Mouse (Mus musculus) limb, embryonic 15.5 days (tissue): ENCODE measurements around the gene Gm13306. TPM values are rescaled to one million over a fixed set of nuclear protein-coding genes. Genes with fewer than 3 reads are reported as not detected.
"Not testable (repeated sequence)": the region's sequence is repeated elsewhere in the genome, so short reads cannot be mapped to it uniquely, and the experiment has no call there.

Experiments used
- ATAC-seq: fragments of 200-750 bp; cut with Nextera tagmentation; 2 replicates; pipeline ENCODE4 v1.8.0; 2017; ENCODE audit warnings: low read depth, moderate TSS enrichment; ENCODE audit not compliant: insufficient number of reproducible peaks, low FRiP score, low TSS enrichment
- H3K27ac ChIP-seq: fragments of 300-500 bp; sonication (generic); 2 replicates; pipeline ENCODE4 v1.5.1; 2015; ENCODE audit warnings: moderate library complexity, mild to moderate bottlenecking, inconsistent platforms
- H3K27me3 ChIP-seq: fragments of 300-500 bp; sonication (generic); 2 replicates; pipeline ENCODE4 v1.6.1; 2015; ENCODE audit warnings: inconsistent platforms
- H3K36me3 ChIP-seq: fragments of 300-500 bp; sonication (generic); 2 replicates; pipeline ENCODE4 v1.6.1; 2015; ENCODE audit warnings: inconsistent platforms
- H3K4me1 ChIP-seq: fragments of 300-500 bp; sonication (generic); 2 replicates; pipeline ENCODE4 v1.6.1; 2015; ENCODE audit warnings: inconsistent platforms
- H3K4me2 ChIP-seq: fragments of 300-500 bp; sonication (generic); 2 replicates; pipeline ENCODE4 v1.6.1; 2015; ENCODE audit warnings: mild to moderate bottlenecking, inconsistent platforms
- H3K4me3 ChIP-seq: fragments of 300-500 bp; sonication (generic); 2 replicates; pipeline ENCODE4 v1.5.1; 2015; ENCODE audit warnings: mild to moderate bottlenecking, inconsistent platforms
- H3K9ac ChIP-seq: fragments of 300-500 bp; sonication (generic); 2 replicates; pipeline ENCODE4 v1.6.1; 2015; ENCODE audit warnings: inconsistent platforms
- H3K9me3 ChIP-seq: fragments of 300-500 bp; sonication (generic); 2 replicates; pipeline ENCODE4 v1.6.1; 2016; ENCODE audit warnings: inconsistent platforms
- WGBS: fragments of 180-500 bp; shearing (Covaris S2); methylation state at CpG from one replicate; pipeline ENCODE4 v1.1.7; 2015; 5-methylcytosine and 5-hydroxymethylcytosine counted together
- polyA plus RNA-seq: library from polyadenylated mRNA; unstranded; fragments of >200 nt; fragmentation: Nextera tagmentation; extraction: Ambion mirVana; gene quantifications from 2 replicates; pipeline ENCODE4 v1.2.1, GENCODE M21; 2015

The Gm13306 gene
- polyA plus RNA-seq: not detected in 2 replicates

GRCm38 (mm10) chr4:42153136-42153535, at the start of gene Gm13306:
TSS of gene Gm13306 (plus strand) at chr4:42153436.
- not testable (repeated sequence) for H3K27ac ChIP-seq, H3K4me2 ChIP-seq, H3K4me1 ChIP-seq, ATAC-seq, H3K9me3 ChIP-seq, H3K27me3 ChIP-seq, H3K36me3 ChIP-seq, H3K4me3 ChIP-seq, H3K9ac ChIP-seq
- WGBS: no CpG with 5 or more reads among the region's 9 CpGs

- H3K27me3 ChIP-seq, ATAC-seq: not testable (repeated sequence)
Observed at GRCm38 (mm10) chr4:42114517-42114916, 38.7 kb upstream of the Gm13306 start, which contains the start of gene Gm13304. TSS of gene Gm13304 (plus strand) at chr4:42114817.

GRCm38 (mm10) chr4:42168503-42168902, 15.3 kb downstream of the Gm13306 start, which contains the start of gene Gm13305:
TSS of gene Gm13305 (minus strand) at chr4:42168603.
- not testable (repeated sequence) for H3K27ac ChIP-seq, H3K4me2 ChIP-seq, H3K9ac ChIP-seq, H3K27me3 ChIP-seq, H3K36me3 ChIP-seq, ATAC-seq, H3K4me3 ChIP-seq, H3K4me1 ChIP-seq, H3K9me3 ChIP-seq
- no CpG with 5 or more reads among the region's 7 CpGs for WGBS

More at GRCm38 (mm10) chr4:42114517-42114916, 38.7 kb upstream of the Gm13306 start, which contains the start of gene Gm13304:
- not testable (repeated sequence) for H3K27ac ChIP-seq, H3K4me1 ChIP-seq, H3K36me3 ChIP-seq, H3K9me3 ChIP-seq, H3K9ac ChIP-seq, H3K4me3 ChIP-seq, H3K4me2 ChIP-seq
- WGBS: no CpG with 5 or more reads among the region's 5 CpGs

GRCm38 (mm10) chr4:42178243-42178642, 25.0 kb downstream of the Gm13306 start:
- not testable (repeated sequence) for H3K9me3 ChIP-seq, H3K36me3 ChIP-seq, H3K4me3 ChIP-seq, H3K4me1 ChIP-seq, H3K4me2 ChIP-seq, H3K9ac ChIP-seq, ATAC-seq, H3K27me3 ChIP-seq, H3K27ac ChIP-seq
- no CpG with 5 or more reads among the region's 4 CpGs for WGBS

- not testable (repeated sequence) for H3K27me3 ChIP-seq, H3K27ac ChIP-seq, ATAC-seq, H3K9me3 ChIP-seq, H3K4me2 ChIP-seq, H3K4me1 ChIP-seq, H3K9ac ChIP-seq, H3K36me3 ChIP-seq, H3K4me3 ChIP-seq
- WGBS: no CpG with 5 or more reads among the region's 31 CpGs
Observed at GRCm38 (mm10) chr4:42183234-42184197, 30.3 kb downstream of the Gm13306 start.

GRCm38 (mm10) chr4:42184324-42184979, 31.2 kb downstream of the Gm13306 start:
- ATAC-seq, H3K9me3 ChIP-seq: not testable (repeated sequence)
- no CpG with 5 or more reads among the region's 58 CpGs for WGBS

GRCm38 (mm10) chr4:42184980-42185372, 31.7 kb downstream of the Gm13306 start:
- ATAC-seq, H3K9me3 ChIP-seq, H3K4me3 ChIP-seq, H3K9ac ChIP-seq, H3K27ac ChIP-seq, H3K4me1 ChIP-seq, H3K36me3 ChIP-seq, H3K27me3 ChIP-seq, H3K4me2 ChIP-seq: not testable (repeated sequence)
- WGBS: no CpG with 5 or more reads among the region's 25 CpGs

More at GRCm38 (mm10) chr4:42184324-42184979, 31.2 kb downstream of the Gm13306 start:
- H3K36me3 ChIP-seq, H3K4me3 ChIP-seq, H3K4me2 ChIP-seq, H3K4me1 ChIP-seq, H3K27me3 ChIP-seq, H3K9ac ChIP-seq, H3K27ac ChIP-seq: not testable (repeated sequence)

Other genes with a start within 250 kb of the Gm13306 start
- gene Gm21541, start 249.8 kb upstream of the Gm13306 start, polyA plus RNA-seq: 18.0 and 19.5 TPM in 2 replicates
- 1.7 and 2.6 TPM in 2 replicates for gene Gm20878, start 211.9 kb upstream of the Gm13306 start, polyA plus RNA-seq
- gene Fam205a4, start 187.4 kb upstream of the Gm13306 start, polyA plus RNA-seq: 0.26 and 0.50 TPM in 2 replicates
- gene Gm21093, start 118.7 kb upstream of the Gm13306 start, polyA plus RNA-seq: 0.12 and 0.14 TPM in 2 replicates
- gene Gm3893, start 62.2 kb upstream of the Gm13306 start, polyA plus RNA-seq: not detected in 2 replicates
- gene Gm13304, start 38.6 kb upstream of the Gm13306 start, polyA plus RNA-seq: 12.7 and 18.0 TPM in 2 replicates
- gene Gm13305, start 15.2 kb downstream of the Gm13306 start, polyA plus RNA-seq: 0.46 and 1.4 TPM in 2 replicates
- gene Gm10600, start 87.2 kb downstream of the Gm13306 start, polyA plus RNA-seq: 0.10 TPM in 1 of 2 replicates, not detected in the other
- gene Ccl21b, start 102.3 kb downstream of the Gm13306 start, polyA plus RNA-seq: not detected in 2 replicates
- gene Gm21953, start 140.8 kb downstream of the Gm13306 start, polyA plus RNA-seq: not detected in 2 replicates
- gene Fam205a3, start 164.9 kb downstream of the Gm13306 start, polyA plus RNA-seq: not detected in 2 replicates